Mouse (Mus musculus) 416B (cell line): ENCODE measurements around the gene Cfb.

Source experiments
- DNase-seq: peaks from one replicate; pipeline ENCODE4 v3.0.0; 2011; ENCODE audit warnings: low read depth

Cfb gene

DNA sequence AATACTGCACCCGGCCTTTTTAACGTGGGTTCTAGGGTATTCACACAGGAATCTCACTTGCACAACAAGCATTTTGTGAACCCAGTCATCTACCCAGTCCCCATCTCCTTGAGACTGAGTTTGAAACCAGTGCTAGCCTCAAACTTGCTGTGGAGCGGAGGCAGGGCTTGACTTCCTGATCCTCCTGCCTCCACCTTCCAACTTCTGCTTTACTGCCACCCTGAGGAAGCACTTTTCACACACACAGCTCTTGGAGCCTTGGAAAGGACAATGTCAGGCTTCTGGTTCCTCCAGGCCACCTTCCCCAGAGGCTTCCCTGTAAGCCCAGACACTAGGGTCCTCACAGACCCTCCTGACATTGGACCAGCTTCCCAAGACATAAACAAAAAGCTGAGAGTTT lies 21.0 kb upstream of the Cfb start:
- peak; percentile 37 for DNase-seq

DNA sequence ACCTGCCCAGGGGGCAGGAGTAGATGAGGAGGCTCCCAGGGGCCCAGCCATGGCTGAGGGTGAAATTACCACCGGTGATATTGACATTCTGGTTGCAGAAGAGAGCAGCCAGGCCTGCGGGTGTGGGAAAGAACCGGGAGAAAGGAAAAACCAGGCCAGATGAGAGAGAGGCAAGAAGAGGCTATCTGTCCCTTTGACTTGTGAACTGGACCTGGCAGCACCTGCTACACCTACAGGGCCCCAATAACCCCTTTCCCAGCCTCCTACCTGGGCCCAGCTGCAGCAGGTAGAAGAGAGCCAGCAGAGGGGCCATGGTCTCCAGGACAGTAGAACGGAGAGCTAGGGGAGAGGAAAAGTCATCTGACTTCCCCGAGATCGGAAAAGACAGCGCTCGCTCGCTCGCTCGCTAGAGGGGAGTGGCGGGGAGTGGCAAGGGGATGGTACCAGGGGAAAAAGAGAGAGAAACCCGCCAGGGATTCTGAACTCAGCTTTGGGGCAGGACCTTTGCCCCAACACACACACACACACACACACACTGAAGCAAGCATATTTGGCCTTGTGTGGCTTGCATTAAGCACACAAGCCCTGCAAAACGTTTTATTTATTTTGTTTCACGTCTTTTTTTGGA lies 19.5 kb upstream of the Cfb start, which contains the start of gene Gm20547:
Gene Gm20547, minus strand, starts transcription at position 360 of the 628 bp plus-strand sequence.
- DNase-seq = no peak

DNA sequence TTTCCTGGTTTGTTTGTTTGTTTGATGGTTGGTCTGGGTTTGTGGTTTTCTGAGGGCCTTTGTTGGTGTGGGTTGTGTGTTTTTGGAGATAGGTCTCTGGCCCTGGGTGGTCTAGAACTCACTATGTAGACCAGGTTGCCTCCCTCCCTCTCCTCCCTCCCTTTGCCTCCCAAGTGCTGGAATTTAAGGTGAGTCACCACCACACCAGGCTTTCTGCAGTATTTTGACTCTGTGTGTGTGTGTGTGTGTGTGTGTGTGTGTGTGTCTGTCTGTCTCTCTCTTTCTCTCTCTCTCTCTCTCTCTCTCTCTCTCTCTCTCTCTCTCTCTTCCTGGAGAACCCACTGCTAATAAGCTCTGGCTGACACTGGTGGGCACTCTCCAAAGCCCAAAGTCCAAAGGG lies 18.8 kb upstream of the Cfb start:
- no peak for DNase-seq

DNA sequence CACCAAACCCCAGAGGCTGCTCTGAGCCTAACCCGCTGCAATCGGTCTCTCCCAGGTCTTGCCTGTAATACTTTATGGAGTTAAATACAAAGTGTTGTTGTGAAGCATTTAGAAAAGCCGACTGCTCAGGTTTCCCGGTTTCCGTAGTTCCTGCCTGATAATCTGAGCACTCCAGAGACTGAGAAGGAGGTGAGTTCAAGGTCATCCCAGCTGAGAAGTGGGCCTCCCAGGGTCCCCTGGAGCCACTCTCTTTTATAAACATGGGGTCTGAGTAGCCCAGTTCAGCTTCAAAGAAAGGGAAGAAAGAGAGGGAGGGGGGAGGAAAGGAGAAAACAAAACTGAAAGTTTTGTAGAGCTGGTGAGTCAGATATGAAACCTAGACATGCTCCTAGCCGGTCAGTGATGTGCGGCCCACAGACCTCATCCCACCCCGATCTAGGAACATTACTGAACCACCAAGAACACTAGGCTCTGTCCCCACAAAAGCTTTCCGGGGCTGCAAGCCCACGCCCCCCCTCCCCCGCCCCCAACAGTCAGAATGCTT lies 17.1 kb upstream of the Cfb start, which contains the start of gene Zbtb12:
Gene Zbtb12, plus strand, starts transcription at position 148 of the 544 bp plus-strand sequence.
- peak; percentile 44 for DNase-seq

DNA sequence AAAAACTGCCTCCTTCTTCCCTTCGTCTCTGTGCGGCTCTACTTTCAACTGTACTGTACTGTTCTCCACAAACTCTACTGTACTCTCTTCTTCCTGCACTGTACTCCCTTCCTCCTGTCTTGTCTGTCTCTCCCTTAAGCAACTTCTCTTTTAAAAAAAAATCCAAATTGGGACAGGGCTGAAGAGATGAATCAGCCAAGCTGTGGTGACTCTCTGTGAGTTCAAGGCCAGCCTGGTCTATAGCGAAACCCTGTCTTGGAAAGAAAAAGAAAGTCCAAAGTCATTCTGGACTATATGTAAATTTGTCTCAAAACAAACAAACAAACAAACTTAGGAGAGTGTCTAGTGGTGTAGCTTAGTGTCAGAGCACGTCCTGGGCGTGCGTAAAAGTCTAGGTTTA lies 12.0 kb upstream of the Cfb start:
- DNase-seq = peak; percentile 38

DNA sequence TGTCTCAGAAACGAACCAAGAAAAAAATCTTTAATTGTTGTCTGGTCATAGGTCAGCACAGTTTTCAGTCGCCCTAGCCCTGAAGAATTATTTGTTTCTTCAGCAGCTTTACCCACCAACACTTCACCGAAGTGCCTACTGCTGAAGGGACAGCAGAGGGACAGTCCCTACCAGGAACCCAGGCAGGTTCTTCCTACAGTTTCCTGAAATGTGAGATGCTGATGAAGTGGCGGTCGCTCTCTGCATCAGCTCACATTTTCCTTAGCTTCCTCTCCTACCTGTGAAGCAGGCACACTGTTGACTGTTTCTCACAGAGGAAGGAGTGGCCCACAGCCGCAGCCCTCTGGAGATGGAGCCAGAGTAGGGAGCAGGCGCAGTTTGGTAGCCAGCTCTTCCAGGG lies 3.7 kb upstream of the Cfb start:
- no peak for DNase-seq

DNA sequence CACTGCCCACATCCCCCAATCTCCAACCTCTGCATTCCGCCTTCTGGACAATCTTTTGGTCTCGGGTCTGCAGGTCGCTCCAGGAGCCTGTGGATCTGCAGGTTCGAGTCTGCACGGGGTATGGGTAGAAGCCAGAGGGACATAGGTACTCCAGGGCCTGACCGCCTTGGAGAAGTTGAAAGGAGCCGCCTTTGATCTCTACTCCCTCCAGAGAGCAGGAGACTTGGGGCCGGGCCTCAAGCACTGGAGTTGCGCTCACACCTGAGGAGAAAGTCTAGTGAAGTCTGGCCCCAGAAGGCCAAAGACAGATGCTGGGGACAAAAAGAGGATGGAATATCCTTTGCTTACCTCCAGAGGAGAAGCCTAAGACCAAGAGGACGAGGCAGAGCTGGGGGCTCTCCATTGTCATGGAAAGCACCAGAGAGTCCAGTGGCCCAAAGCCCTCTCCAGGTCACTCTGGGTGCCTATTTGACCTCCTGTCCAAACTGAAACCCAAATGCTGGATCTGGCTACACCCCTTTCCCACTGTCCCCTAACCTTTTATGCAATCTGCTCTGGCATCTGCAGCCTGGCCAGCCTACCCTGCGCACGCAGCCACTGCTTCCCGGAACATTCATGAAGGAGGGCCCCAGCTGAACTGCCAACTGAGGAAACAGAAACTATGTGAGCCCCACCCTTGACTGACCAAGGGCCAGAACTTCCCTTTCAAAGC lies 458 bp downstream of the Cfb start:
- DNase-seq = no peak

DNA sequence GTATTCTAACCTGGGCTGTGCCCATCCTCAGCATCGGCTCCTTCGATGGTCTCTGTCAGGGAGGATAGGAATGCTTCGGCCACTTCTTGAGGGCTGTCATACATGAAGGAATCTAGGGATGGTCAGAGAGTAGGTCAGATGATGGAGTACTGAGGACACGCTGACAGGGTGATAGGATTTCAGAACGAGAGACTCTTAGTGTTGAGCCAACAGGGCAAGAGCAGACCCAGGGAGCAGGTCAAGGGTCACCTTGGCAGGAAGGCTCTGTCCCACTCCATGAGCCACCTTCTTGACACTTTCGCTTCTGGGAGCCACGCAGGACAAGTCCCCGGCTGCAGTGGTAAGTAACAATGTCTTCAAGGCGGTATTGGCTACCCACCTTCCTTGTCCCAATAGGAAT lies 1.8 kb downstream of the Cfb start:
- DNase-seq = no peak

DNA sequence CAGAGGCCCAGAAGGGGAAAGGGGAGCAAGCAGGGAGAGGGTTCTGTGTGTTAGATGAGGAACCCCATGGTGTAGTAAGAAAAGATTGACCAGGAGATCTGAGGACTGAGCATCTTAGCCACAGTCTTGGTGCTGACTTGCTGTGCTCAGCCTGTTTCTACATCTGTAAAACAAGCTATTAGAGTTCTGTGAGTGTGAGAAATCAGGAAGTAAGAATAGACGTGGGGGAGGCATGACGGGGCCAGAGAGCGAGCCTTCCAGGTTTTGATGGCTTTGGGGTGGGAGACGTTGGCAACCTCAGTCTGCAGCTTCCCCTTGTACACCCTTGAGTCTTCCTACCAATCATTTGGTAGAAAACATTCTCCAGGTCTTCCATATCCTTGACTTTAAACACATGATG lies 3.6 kb downstream of the Cfb start:
- no peak for DNase-seq

DNA sequence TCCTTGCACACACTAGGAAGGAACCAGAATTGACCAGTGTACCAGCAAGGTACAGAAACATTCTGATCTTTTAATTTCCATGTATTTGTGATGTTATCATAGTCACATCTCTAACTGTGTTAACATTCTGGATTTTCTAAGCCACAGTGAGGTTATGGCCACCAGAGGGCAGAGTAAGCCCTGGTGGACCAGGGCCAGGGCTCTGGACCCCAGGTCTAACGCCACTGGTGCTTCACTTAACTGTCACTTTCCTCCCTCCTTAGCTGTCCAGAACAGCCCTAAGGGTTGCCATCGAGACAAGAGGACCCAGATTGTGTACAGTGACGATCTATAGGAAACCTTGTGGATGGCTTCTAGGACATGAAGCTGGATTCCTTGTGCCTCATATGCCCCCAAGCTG lies 6.5 kb downstream of the Cfb start:
- peak; percentile 56 for DNase-seq

DNA sequence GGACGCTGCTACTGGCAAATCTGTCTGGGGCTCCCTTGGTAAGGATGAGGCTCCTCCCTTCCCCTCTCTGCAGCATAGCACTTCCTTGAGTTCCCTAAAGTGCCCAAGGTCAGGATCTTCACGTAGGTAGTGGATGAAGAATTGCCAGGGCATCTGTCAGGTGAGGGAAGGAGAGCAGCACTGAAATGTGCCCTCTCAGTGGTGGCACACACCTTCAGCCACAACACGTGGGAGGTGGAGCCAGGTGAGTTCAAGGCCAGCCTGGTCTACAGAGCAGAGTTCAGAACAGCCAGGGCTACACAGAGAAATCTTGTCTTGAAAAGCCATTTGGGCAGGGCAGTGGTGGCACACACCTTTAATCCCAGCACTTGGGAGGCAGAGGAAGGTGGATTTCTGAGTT lies 7.6 kb downstream of the Cfb start:
- no peak for DNase-seq

DNA sequence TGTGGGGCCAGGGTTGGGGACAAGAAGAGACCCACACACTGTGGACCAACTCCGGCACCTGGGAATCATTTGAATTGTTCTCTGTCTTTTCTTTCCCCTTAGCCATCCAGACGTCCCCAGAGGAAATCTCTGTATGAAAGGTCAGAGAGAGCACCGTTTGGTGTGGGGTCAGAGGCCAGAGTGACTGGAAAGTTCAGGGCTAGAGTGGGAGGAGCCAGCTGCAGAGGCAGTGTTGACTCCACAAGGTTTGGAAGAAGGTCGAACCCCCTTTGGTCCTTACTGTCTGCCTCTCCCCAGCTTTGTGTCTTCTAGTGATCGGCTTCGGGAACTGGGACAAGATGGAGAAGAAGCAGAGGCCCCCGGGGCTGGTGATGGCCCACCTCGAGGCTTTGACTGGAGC lies 8.8 kb downstream of the Cfb start:
- DNase-seq = no peak

DNA sequence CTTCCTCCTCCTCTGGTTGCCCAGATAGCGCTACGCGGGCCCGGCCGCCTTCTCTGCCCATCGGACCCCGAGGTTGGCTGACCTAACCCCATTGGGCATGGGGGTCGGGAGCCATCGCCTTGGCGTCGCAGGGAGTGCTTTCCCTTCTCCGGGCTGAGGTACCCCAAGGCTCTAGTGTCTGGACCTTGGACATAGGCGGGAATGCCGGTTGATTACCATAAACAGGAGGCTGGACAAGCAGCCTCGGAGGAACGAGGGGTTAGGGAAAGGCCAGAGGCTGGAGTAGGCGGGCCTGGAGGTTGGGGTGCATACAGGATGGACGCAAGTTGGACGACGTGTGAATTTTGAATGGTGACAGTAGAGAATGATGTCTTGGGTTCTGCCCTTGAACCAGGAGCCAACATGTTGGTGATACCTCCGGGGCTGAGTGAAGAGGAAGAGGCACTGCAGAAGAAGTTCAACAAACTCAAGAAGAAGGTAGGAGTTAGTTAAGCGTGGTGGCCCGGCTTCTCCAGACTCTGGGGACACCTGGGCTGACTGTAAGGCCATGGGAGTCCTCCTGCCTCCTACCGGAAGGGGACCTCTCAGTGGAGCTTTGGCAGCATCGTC lies 11.7 kb downstream of the Cfb start:
- DNase-seq = peak; percentile 34

DNA sequence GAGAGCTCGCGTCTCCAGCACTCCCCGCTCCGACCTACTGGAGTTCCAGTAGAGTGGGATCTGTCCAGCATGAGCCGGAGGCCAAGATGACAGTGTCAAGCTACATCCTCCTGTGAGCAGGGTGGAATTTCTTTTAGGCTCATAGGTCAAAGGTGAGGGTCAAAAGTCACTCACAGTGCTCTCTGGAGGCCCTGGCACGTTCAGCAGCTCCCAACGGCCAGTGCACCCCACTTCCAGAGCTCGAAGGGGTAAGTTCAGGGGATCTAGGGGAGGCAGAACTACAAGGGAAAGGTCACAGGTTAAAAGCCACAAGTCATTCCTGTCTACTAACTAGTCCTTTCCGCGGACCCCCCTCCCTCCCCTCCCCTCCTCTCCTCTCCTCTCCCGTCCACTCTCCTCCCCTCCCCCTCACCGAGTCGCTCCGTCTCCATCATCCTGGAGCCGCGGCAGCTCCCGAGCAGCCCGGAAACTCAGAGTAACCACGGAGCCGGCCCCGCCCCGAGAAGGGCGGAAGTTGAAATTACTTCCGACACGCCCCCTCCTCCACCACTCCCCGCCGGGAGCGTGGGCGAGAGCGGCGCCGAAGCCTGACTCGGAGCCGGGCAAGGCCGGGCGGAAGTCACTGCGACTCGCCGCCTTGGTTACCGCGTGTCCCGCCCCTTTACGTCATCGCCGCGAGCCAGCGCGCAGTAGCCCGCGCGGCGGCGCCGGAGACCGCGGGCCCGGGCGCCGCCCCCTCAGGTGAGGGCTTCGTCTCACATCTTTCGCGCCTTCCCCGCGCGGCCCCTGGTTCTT lies 12.4 kb downstream of the Cfb start, which contains the start of the genes Skiv2l and Nelfe:
Gene Skiv2l, minus strand, starts transcription at position 489 of the 795 bp plus-strand sequence.
Gene Nelfe, plus strand, starts transcription at position 670 of the 795 bp plus-strand sequence.
- peak; percentile 97 for DNase-seq

DNA sequence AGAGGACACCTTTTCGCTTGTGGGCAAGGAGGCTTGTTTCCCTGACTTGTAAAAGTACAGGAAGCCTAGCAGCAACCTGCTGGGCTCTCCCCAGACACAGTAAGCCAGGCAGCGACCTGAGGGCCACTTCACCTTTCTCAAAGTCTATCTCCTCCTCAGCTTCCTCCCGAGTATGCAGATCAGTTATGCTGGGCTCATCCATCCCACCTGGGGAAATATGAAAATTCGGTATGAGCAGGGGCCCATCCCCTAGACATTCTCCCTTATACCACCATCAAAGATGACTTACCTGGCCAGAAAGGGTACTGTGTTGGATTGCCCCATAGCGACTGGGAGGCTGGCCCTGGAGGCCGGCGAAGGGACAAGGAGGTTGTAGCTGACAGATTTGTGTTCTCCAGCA lies 14.7 kb downstream of the Cfb start:
- no peak for DNase-seq

DNA sequence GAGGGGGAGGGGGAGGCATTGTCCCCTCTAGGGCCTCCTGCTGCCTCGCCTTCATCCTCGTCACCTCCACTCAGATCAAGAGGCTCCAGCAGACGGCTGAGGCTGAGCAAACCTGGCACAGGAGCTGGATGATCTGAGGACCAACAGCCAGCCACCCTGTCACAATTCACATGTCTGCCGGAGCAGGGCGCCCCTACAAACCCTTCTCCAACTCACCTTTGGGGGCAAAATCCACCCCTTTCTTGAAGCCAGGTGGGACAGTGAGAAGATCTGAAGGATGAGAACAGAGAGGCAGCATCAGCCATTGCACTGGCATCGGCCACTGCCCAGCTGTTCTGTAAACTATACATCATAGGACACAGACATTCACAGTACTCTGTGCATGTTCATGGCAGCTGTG lies 15.1 kb downstream of the Cfb start:
- no peak for DNase-seq

DNA sequence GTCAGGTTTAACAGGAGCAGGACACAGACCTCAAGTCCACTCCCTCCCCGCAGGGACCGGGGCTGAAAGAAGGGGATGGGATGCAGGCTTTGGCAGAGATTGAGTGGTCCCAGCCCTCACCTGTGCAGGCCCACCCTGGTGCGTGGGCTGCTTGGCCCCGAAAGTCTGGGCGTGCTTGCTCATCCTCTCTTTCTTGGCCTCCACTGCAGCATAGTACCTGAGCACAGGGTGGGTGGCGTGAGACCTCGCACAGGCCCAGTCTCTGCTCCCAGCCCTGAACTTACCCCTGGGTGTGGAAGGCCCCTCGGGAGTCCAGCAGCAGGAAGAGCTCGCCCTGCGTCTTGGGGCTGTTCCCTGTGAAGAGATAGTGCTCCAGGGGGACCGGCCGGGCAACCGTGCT lies 17.4 kb downstream of the Cfb start:
- no peak for DNase-seq

DNA sequence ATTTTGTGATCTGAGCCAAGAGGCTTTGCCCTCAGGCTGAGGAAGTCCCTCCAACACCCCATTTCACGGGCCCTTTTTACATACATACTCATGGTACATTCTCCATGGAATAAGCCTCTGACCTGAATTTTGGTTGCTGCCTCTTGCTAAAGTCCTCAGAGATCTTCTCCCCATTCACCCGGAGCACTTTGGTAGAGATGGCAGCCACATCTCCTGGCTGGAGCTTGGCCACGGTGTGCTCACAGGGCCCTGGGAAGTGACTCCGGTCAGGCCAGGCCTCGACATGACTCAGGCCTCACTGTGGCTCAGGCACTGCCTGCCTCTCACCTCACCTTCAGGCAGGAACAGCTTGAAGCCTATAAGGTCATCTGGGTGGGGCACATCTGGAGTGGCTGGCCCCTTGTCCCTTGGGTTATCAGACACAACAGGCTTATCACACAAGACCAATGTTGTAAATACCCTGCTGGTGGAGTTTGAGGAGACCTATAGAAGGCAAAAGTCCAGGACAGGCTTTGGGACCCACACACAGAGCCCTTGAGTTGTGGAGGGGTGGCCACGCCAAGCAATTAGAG lies 21.5 kb downstream of the Cfb start:
- no peak for DNase-seq

DNA sequence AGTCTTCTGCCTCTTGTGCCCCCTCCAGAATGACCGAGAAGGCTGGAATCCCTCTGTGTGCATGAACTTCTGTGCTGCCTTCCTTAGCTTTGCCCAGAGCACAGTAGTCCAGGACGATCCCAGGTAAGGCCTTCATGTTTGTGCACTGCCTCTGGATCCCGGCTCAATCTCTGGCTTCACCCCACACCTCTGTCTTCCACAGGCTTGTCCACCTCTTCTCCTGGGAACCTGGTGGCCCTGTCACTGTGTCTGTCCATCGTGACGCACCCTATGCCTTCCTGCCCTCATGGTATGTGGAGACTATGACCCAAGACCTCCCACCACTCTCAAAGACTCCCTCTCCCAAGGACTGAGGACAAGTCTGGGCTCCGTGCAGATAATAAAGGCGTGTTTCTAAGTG lies 23.5 kb downstream of the Cfb start:
- no peak for DNase-seq

DNA sequence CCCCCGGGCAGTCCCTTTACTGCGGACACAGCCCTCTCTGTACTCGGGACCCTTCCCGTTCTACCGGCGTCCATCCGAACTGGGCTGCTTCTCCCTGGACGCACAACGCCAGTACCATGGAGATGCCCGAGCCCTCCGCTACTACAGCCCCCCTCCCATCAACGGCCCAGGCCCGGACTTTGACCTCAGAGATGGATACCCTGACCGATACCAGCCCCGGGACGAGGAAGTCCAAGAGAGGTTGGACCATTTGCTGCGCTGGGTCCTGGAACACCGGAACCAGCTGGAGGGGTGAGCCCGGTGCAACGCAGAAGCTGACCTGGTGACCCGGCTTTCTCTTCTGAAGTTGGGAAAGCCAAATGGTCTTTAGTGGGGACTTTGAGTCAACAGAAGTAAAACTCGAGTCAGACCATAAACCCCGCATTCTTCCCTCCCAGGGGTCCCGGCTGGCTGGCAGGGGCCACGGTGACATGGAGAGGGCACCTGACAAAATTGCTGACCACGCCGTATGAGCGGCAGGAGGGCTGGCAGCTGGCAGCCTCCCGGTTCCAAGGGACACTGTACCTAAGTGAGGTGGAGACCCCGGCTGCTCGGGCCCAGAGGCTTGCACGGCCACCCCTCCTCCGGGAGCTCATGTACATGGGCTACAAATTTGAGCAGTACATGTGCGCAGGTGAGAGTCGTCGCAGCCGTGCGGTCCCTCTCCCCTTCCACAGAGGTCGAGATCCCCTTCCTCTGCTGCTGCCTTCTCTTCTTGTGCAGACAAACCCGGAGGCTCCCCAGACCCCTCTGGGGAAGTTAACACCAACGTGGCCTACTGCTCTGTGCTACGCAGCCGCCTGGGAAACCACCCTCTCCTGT lies 24.6 kb downstream of the Cfb start:
- no peak for DNase-seq

DNA sequence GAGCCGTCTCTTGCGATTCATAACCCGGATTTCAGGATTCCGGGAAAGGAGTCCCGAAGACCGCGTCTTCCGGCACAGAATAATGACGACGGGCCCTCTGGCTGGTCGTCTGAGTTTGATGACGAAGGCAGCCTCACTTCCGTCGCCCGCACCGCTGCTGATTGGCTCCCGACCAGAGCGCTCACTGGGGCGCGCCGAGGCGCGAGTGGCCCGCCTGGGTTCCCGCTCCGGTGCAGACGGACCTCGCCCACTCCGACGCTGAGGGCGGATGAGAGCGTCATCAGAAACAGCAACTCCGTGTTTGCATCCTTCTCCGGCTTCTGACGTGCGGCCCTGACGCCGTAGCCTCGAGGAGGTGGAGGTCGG lies 25.5 kb downstream of the Cfb start, which contains the start of the genes Stk19 and Dxo:
Gene Stk19, minus strand, starts transcription at position 90 of the 366 bp plus-strand sequence.
Gene Dxo, plus strand, starts transcription at position 164 of the 366 bp plus-strand sequence.
- DNase-seq = peak; percentile 97
